Mouse (Mus musculus) CH12.LX (cell line): ENCODE results near the gene Fam234b. TPM values are rescaled to one million over a fixed set of nuclear protein-coding genes. Genes with fewer than 3 reads are reported as not detected.

Experiments
- DNase-seq: peaks from one replicate; pipeline ENCODE4 v3.0.0-alpha.2; 2013; ENCODE audit errors: extremely low read depth
- H3K27ac ChIP-seq: 2 replicates; pipeline ENCODE4 v1.5.1; 2012; ENCODE audit warnings: low read depth, mild to moderate bottlenecking, control low read depth, moderate library complexity; ENCODE audit not compliant: insufficient read depth
- H3K27me3 ChIP-seq: replicated peaks from 2 replicates; pipeline ENCODE3; 2012; ENCODE audit warnings: inconsistent platforms
- H3K36me3 ChIP-seq, 2 experiments: replicated peaks in 1 of 2; 2 replicates each; pipeline versions ENCODE3 to v1.6.1; 2012; ENCODE audit warnings: inconsistent platforms in 1 of 2, low read length in 1 of 2, mild to moderate bottlenecking in 1 of 2, mixed read lengths in 1 of 2, moderate library complexity in 1 of 2; ENCODE audit not compliant: control insufficient read depth in 1 of 2, insufficient read depth in 1 of 2
- H3K4me1 ChIP-seq, 2 experiments: 2 replicates each; pipeline ENCODE4 v1.6.1; 2012; ENCODE audit warnings: inconsistent platforms in 1 of 2, moderate library complexity in 1 of 2; ENCODE audit not compliant: insufficient read depth in 2 of 2, control insufficient read depth in 1 of 2
- H3K4me2 ChIP-seq: 2 replicates; pipeline ENCODE4 v1.6.1; 2012; ENCODE audit warnings: low read depth, mild to moderate bottlenecking, control low read depth; ENCODE audit not compliant: poor library complexity, insufficient read depth, severe bottlenecking
- H3K4me3 ChIP-seq, 3 experiments: fragments of 150-350 bp in 1 of 3; sonication (generic) in 1 of 3; replicated peaks in 1 of 3; 2 replicates each; pipeline versions ENCODE3 to v1.5.1; 2011 to 2012; ENCODE audit warnings: low read depth in 2 of 3, low read length in 2 of 3, mild to moderate bottlenecking in 2 of 3, moderate library complexity in 2 of 3, control low read depth in 1 of 3, improper control_type of control experiment in 1 of 3, inconsistent platforms in 1 of 3, mixed read lengths in 1 of 3; ENCODE audit not compliant: poor library complexity in 1 of 3
- H3K79me2 ChIP-seq: replicated peaks from 2 replicates; pipeline ENCODE4 v1.6.1; 2012; ENCODE audit warnings: mild to moderate bottlenecking, moderate library complexity; ENCODE audit not compliant: control insufficient read depth, poor library complexity, insufficient read depth, severe bottlenecking; ENCODE audit errors: extremely low read depth
- H3K9ac ChIP-seq: 2 replicates; pipeline ENCODE4 v1.6.1; 2012; ENCODE audit warnings: low read depth, mild to moderate bottlenecking, control low read depth, moderate library complexity; ENCODE audit not compliant: insufficient read depth
- H3K9me3 ChIP-seq: replicated peaks from 2 replicates; pipeline ENCODE3; 2012; ENCODE audit warnings: low read length, inconsistent platforms, mixed read lengths
- BHLHE40 ChIP-seq: IDR thresholded peaks from 2 replicates; pipeline ENCODE4 v1.6.1; 2011; ENCODE audit warnings: mild to moderate bottlenecking, low read depth, low read length, improper control_type of control experiment
- CHD2 ChIP-seq: IDR thresholded peaks from 2 replicates; pipeline ENCODE4 v1.6.1; 2011; ENCODE audit warnings: low read length, improper control_type of control experiment
- E2F4 ChIP-seq: IDR thresholded peaks from 2 replicates; pipeline ENCODE4 v1.6.1; 2011; ENCODE audit warnings: low read depth, low read length, improper control_type of control experiment; ENCODE audit not compliant: insufficient replicate concordance
- ETS1 ChIP-seq: conservative IDR thresholded peaks from 2 replicates; pipeline ENCODE4 v1.6.1; 2012; ENCODE audit warnings: low read depth, mild to moderate bottlenecking, inconsistent platforms, low read length, improper control_type of control experiment, moderate library complexity
- IRF4 ChIP-seq: IDR thresholded peaks from 2 replicates; pipeline ENCODE4 v1.6.1; 2014; ENCODE audit warnings: low read depth, mild to moderate bottlenecking, inconsistent platforms, low read length, improper control_type of control experiment
- JUN ChIP-seq: IDR thresholded peaks from 2 replicates; pipeline ENCODE4 v1.6.1; 2011; ENCODE audit warnings: low read depth, mild to moderate bottlenecking, low read length, improper control_type of control experiment, moderate library complexity; ENCODE audit not compliant: insufficient read depth
- JUND ChIP-seq: conservative IDR thresholded peaks from 2 replicates; pipeline ENCODE4 v1.6.1; 2011; ENCODE audit warnings: low read depth, low read length, improper control_type of control experiment
- MAX ChIP-seq: IDR thresholded peaks from 2 replicates; pipeline ENCODE4 v1.6.1; 2011; ENCODE audit warnings: low read length, improper control_type of control experiment
- MAZ ChIP-seq: IDR thresholded peaks from 2 replicates; pipeline ENCODE4 v1.6.1; 2012; ENCODE audit warnings: low read depth, mild to moderate bottlenecking, inconsistent platforms, low read length, improper control_type of control experiment, moderate library complexity
- MEF2A ChIP-seq: IDR thresholded peaks from 2 replicates; pipeline ENCODE4 v1.6.1; 2014; ENCODE audit warnings: low read depth, mild to moderate bottlenecking, inconsistent platforms, low read length, improper control_type of control experiment, borderline replicate concordance
- MXI1 ChIP-seq: IDR thresholded peaks from 2 replicates; pipeline ENCODE4 v1.6.1; 2011; ENCODE audit warnings: mild to moderate bottlenecking, low read depth, low read length, improper control_type of control experiment
- MYC ChIP-seq: IDR thresholded peaks from 2 replicates; pipeline ENCODE4 v1.6.1; 2011; ENCODE audit warnings: low read depth, mild to moderate bottlenecking, improper control_type of control experiment, low read length
- NELFE ChIP-seq: IDR thresholded peaks from 2 replicates; pipeline ENCODE4 v1.6.1; 2011; ENCODE audit warnings: low read depth, low read length, improper control_type of control experiment
- NRF1 ChIP-seq: IDR thresholded peaks from 2 replicates; pipeline ENCODE4 v1.6.1; 2014; ENCODE audit warnings: low read depth, mild to moderate bottlenecking, inconsistent platforms, low read length, improper control_type of control experiment, moderate library complexity
- POLR2A ChIP-seq: IDR thresholded peaks from 2 replicates; pipeline ENCODE4 v1.6.1; 2011; ENCODE audit warnings: low read depth, mild to moderate bottlenecking, improper control_type of control experiment, low read length
- POLR2AphosphoS2 ChIP-seq: IDR thresholded peaks from 2 replicates; pipeline ENCODE4 v1.6.1; 2011; ENCODE audit warnings: low read depth, low read length, improper control_type of control experiment
- RAD21 ChIP-seq: IDR thresholded peaks from 2 replicates; pipeline ENCODE4 v1.6.1; 2011; ENCODE audit warnings: low read depth, mild to moderate bottlenecking, low read length, improper control_type of control experiment, moderate library complexity
- RCOR1 ChIP-seq: conservative IDR thresholded peaks from 2 replicates; pipeline ENCODE4 v1.6.1; 2012; ENCODE audit warnings: low read depth, mild to moderate bottlenecking, inconsistent platforms, low read length, improper control_type of control experiment
- UBTF ChIP-seq: IDR thresholded peaks from 2 replicates; pipeline ENCODE4 v1.6.1; 2012; ENCODE audit warnings: low read depth, mild to moderate bottlenecking, inconsistent platforms, low read length, improper control_type of control experiment, moderate library complexity
- ZC3H11A ChIP-seq: IDR thresholded peaks from 2 replicates; pipeline ENCODE4 v1.6.1; 2012; ENCODE audit warnings: low read depth, mild to moderate bottlenecking, inconsistent platforms, low read length, improper control_type of control experiment
- ZNF384 ChIP-seq: IDR thresholded peaks from 2 replicates; pipeline ENCODE4 v1.6.1; 2012; ENCODE audit warnings: low read depth, low read length, improper control_type of control experiment, inconsistent platforms
- dilution Hi-C: fragments of 300-500 bp; cut with MboI; formaldehyde crosslinking; loops from 2 replicates; pipeline ENCODE4 v1.14.3; 2020; ENCODE audit warnings: low sequenced_read_pairs; ENCODE audit not compliant: extremely low pct_unique_long_range_greater_than_20kb, extremely low pct_ligation_motif_present
- in situ Hi-C: fragments of 300-500 bp; cut with MboI; formaldehyde crosslinking; loops from 3 replicates; pipeline ENCODE4 v1.14.3; 2019; ENCODE audit warnings: low sequenced_read_pairs, low pct_ligation_motif_present, low pct_unique_long_range_greater_than_20kb, mixed read lengths
- polyA plus RNA-seq: library from polyadenylated mRNA; unstranded; fragments of >175 nt; gene quantifications from 2 replicates; pipeline ENCODE4 v1.2.1, GENCODE M21; 2012; ENCODE audit warnings: low read depth; ENCODE audit not compliant: insufficient read length
- total RNA-seq, 2 experiments: library from RNA; depleted of rRNA; stranded (reverse); fragments of 300-350 nt in 1 of 2; fragments of >200 nt in 1 of 2; gene quantifications; 2 replicates each; pipeline ENCODE4 v1.2.3; 2012 to 2014

Fam234b gene
- total and polyA plus RNA-seq, 3 experiments = 0.04 to 0.76 (median 0.20) TPM

DNA sequence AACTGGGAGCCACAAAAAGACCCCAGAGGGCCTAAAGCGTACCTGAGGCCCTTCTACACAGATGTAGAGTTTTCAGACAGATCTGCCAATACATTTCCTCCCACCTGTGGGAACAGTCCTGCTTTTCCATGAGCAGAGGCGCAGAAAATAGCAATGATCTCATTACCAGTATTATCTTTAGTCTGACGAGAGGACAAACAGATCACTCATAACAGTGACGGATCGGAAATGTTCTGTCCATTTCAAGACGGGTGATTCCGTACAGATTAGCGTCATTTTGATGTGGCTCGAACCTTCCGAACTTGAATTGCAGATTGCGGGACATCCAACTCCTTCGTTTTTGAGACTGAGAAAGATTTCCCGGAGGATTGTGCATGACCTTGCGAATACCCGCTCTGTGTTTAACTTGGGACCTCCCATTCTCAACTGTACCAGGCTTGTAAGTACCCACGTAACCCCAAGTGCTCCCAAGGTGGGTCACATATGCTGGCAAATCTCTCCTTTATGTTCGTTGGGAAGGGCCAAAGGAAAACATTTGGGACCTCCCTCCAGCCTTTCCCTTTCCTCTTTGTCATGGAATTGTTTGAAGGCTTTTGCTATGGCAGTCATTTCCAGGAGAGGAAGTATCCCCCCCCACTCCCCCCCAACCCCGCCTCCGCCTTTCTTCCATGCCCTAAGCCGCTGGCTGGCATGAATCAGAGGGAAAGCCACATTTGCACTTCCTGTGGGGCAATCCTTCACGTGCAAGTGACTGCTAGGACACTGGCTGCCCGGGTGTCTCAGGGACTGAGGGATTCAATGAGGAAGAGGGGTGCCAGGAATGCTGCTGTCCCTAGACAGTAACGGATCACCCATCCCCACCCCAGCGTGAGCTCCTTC lies 54.3 kb downstream of the Fam234b start:
- no peak overlapping the region for H3K9ac ChIP-seq
- no peak for DNase-seq
- in situ Hi-C loops (no loop called here), dilution Hi-C loops (no loop called here)
- H3K4me2 ChIP-seq = no peak overlapping the region
- no peak for TF ChIP-seq MXI1
- TF ChIP-seq RAD21 = no peak
- TF ChIP-seq CHD2 = no peak
- no peak for TF ChIP-seq RCOR1
- TF ChIP-seq JUN = no peak
- TF ChIP-seq NELFE = no peak
- TF ChIP-seq MEF2A = no peak
- TF ChIP-seq ZC3H11A = no peak
- no peak for TF ChIP-seq BHLHE40
- TF ChIP-seq ETS1 = no peak
- no peak for TF ChIP-seq E2F4
- TF ChIP-seq ZNF384 = no peak
- TF ChIP-seq JUND = no peak
- no peak for TF ChIP-seq UBTF
- TF ChIP-seq POLR2A = no peak
- no peak for TF ChIP-seq POLR2AphosphoS2
- no peak for TF ChIP-seq MAZ
- TF ChIP-seq MYC = no peak
- no peak for TF ChIP-seq NRF1
- no peaks in the 10 kb centered on the region for H3K79me2 ChIP-seq
- no peak overlapping the region for H3K27ac ChIP-seq
- no peak overlapping the region for H3K4me3 ChIP-seq
- H3K36me3 ChIP-seq = no peaks in the 10 kb centered on the region
- no peaks in the 10 kb centered on the region for H3K4me1 ChIP-seq
- no peaks in the 10 kb centered on the region for H3K27me3 ChIP-seq
- peaks cover 9% of the 10 kb centered on the region for H3K9me3 ChIP-seq

DNA sequence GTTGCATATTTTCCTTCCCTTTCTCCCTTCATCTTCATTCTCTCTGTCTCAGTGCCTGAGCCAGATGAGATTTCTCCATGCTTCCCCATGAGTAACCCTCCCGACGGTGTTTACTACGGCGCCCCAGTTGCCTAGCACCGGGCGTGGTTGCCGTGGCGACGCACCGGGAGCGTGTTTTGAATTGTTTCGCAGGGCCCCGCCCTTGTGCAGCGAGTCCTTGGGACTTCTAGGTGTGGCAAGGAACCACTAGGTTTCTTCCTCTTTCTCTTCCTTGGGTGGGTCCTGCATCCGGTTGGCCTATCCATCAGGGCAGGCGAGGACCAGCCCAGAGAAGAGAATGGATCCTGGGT lies 54.9 kb downstream of the Fam234b start:
- dilution Hi-C loops = no loop called here
- DNase-seq = no peak
- Histone ChIP-seq H3K9me3 (peaks cover 9% of the 10 kb centered on the region), H3K27me3 (no peaks in the 10 kb centered on the region), H3K36me3 (no peaks in the 10 kb centered on the region), H3K4me1 (no peaks in the 10 kb centered on the region), H3K79me2 (no peaks in the 10 kb centered on the region), H3K4me2 (no peak overlapping the region), H3K27ac (no peak overlapping the region), H3K4me3 (no peak overlapping the region), H3K9ac (no peak overlapping the region)
- in situ Hi-C loops = no loop called here
- no peak for TF ChIP-seq MAX
- no peak for TF ChIP-seq IRF4
- no peak for TF ChIP-seq RAD21
- TF ChIP-seq MXI1 = no peak
- no peak for TF ChIP-seq ZC3H11A
